Mouse (Mus musculus) heart, adult 18-20 months (tissue): Measurements from ENCODE around the gene Adarb2. TPM values are rescaled to one million over a fixed set of nuclear protein-coding genes. Genes with fewer than 3 reads are reported as not detected.

Source experiments
- DNase-seq, 2 experiments: peaks; one replicate each; pipeline ENCODE4 v3.0.0; 2021 to 2022; ENCODE audit warnings: mixed read lengths in 1 of 2
- total RNA-seq, 2 experiments: library from RNA; stranded (reverse); gene quantifications; 2 replicates each; pipeline ENCODE4 v1.2.3; 2021

Adarb2 gene
- total RNA-seq, 2 experiments from 2014 or later, result not detected

DNA sequence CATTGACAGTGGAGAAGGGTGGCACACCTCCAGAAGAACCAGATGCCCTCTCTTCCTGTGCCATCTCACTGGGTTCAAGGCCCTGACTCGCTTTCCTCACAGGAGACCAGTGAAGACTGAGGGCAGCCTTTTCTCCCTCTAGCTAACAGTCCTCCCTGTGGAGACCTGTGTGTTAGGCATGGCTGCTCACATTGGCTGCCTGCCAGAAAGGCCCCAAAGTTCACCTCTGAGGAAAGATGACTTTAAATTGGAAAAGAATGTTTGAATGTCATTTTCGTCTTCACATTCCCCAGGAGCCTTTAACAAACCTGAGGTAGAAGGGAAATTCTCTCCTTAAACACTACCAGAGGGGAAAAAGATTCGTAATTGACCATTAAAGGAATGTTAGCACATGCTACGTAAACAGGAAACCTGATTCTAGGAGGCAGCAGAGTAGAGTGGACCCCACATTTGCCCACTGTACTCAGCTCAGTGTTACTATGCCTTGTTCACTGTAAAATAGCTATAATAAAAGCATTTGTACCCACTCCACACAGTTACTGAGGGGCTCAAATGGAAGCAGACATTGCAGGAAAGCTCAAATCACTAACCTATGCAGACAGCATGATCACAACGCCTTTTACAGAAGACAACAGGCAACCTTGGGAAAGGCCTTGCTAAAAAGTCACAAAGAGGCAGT, 285.2 kb downstream of the Adarb2 start:
- DNase-seq, result no peak

DNA sequence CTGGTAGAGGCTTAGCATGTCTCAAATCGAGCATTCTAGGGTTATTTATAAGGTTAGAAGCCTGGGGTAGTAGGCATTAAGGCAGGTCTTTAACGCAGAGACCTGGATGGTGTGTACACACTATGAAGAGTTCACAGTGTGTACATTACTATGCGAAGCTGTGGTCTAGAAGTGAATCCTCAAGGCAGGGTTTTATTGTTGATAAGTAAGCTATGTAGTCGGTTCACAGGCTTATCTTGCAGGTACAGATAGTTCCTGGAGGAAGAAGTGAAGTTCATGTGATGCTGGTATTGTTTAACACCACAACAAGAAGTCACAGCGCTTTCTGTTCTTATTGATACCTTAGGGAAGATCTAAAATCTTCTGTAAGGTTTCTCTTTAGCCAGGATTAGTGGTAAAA, 290.7 kb downstream of the Adarb2 start:
- no peak for DNase-seq

DNA sequence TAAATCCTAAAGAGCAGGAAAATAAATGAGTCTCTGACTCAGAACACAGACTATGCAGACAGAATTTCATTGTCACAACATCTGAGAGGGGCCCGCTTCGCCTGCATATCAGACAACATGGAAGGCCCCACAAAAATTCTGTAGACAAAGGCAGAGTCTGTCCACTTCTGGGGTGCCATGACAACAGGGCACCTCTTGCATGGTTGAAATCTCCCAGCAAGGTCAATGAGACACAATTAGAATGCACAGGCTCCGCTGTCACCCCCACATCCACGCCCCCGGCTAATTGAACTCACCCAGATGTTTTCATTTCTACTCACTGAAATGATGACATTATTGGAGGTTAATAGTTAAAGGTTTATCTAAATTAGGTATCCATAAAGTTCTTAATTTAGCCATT, 296.9 kb downstream of the Adarb2 start:
- DNase-seq, result no peak

DNA sequence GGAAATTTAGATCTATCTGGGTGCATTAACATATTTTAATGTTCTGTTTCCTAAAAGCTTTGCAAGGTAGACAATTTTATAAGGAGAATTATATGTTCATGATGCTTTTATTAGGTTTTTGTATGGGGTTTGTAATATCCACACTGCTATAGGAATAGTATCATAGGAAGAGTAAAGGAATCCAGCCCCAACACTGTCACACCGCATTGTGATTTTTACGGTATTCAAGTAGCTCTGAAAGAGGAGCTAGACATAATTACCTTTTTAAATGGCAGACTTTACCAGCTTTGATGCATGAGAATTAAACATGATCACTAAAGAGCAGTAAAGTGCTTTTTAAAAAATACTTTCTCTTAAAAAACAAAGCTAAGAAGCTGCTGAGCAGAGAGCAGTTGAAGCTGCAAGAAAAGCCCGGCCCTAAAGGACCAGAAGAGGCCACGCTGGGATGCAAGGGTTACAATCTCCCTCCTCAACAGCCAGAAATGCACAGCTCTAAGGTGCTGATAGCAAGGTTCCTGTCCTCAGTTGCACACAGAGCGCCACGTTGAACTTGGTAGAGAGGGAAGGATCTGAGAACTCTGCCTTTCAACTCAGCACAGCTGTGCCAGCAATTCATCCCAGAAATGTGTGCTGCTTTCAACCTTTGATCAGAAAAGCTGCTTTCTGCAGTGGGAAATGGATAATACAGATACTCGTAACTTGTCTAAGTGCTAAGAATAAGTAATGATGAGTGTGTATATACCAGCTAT, 308.6 kb downstream of the Adarb2 start:
- DNase-seq, result no peak

DNA sequence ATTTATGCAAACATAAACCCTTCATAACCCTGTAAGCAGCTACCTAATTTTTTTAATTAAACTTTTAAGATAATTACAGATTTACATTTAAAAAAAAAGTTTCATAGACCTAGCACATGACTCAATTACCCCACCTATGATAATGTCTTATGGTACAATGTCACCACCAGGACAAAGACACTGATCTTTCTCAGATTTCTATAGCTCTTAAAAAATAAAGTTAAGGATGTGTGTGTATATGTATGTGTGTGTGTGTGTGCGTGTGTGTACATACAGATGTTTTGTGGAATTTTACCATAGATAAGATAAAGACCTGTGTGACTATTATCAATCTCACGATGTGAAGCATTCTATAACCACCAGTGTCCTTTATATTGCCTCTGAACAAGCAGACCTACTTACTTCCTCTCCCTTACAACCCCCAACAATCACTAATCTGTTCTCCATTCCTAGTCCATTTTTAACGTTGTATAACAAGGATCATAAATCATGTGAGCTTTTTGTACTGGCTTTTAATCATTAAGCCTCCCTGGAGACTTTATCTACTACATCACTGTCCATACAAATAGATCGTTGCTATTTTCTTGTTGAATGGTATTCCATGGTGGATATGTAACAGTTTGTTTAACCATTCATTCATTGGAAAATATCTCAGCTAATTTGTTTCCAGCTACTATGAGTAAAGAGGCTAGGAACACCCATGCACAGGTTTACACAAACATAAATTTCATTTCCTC, 313.5 kb downstream of the Adarb2 start:
- no peak for DNase-seq

DNA sequence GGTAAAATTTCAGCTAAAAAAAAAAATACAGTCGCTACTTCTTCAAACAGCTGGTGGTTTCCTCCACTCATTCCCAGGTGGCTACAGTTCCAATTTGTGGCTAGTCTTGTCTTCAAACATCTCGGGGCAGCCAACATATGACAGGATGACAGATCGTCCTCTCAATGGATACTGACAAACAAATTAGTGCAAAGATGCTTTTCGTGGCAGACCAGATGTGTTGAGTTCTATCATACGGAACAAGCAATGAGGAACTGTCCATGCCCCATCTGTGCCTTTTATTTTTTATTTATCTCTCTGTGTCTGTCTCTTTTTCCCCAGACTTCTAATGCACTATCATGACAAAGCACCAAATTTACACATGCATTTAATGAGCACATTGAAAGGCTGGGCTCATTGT, 316.5 kb downstream of the Adarb2 start:
- DNase-seq, result no peak

DNA sequence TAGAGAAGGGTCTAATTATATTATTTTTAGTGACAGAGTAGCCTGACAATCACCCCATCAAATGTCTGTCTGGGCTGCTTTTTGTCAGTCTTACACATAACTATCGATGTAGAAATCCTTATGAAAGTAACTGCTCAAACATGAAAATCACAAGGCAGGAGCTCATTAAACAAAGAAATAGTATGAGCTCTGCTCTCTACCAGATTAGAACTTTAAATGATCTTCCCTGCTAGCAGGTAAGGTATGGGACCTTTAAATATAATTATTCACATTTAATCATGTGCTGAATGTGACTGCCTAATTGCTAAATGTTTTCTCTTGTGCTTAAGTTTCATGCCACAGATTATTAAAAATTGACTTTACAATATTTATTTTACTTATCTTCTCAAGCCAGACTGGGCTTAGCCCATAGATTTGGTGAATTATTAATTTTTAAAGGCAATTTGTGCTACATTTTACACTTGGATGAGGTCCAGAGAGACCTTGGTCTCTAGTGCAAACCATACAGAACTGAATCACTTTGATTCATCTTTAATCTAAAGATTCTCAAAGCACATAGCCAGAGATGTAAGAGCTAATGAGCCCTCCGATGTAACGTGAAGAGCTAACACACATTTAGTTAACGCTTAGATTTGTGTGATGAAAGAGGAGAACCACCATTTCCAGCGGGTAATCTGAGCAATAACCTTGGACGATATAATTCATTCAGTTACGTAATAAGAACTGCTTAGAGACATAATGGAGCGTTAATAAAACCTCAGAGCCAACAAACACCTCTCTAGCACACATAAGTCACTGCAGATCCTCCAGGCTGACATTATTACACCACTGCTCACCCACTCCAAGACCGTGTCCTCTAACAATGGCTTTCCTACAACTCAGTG, 323.3 kb downstream of the Adarb2 start:
- no peak for DNase-seq

DNA sequence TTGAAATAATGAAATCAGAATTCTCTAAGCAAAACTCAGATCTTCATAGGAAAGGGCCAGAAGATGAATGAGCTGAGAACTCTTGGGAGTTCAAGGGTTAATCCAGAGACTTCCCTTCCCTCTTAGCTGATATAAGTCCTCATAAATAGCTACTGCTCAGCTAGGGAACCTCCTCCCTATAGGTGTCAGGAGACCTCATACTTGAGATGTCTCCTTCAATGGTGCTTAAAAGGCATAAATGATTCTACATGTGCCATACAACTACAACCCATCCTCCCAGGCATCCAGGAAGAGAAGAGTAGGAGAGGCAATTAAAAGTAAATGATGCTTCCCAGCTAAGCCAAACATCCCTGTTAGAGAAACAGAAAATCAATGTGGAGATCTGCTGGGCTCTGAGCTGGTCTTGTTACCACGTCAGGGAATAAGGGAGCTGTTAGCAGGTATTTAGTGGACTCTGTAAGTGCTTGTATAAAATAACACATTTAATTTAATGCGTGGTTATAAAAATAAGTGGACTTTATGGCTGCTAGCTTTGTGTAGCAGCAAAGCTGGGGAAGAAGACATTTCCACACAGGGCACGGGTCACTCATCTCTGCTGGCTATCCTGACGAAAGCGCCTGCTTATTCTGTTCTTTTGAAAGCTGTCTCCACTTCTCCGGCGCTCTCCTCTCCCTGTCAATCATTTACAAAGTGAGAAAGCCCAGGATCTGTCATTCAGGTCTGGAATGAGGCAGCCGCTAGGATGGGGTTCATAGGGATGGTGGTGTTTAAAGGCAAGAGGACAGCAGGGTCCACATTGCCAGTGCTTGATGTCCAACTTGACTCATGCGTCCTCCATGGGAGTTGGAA, 331.8 kb downstream of the Adarb2 start:
- no peak for DNase-seq

DNA sequence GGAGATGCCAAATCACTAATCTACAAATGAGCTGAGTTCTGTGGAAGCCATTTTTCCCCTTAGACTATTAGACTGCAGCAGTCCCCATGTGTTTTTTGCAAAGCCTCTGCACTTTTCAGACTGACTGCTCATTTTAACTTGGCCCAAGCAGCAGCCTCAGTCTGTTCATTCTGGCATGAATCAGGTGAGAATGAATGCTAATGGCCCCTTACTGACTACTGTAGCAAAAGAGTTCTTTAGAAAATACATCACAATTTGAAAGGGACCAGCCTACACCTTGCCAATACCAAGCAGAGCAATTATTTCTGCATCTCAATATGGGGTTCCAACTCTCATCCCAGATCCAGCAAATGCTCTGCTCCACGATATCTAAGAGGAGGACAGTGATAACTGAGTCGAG, 335.8 kb downstream of the Adarb2 start:
- DNase-seq, result no peak

DNA sequence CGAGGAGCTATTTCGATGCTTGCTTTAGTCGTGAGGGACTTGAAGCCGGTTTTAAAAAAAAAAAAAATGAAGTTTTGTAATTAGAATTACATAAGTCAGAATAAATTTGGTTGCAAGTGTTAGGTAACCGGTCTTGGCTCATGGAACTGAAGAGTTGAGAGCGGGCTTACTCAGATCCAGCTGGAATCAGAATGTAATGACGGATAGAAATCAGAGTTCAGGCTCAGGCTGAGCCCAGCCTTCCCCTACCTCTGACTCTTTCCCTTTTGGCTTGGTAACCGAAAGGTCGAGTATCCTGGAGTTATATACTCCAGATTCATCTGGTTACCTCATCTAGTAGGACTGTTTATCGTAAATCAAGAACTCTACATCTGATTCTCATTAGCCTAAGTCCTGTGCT, 336.2 kb downstream of the Adarb2 start:
- DNase-seq, result no peak

DNA sequence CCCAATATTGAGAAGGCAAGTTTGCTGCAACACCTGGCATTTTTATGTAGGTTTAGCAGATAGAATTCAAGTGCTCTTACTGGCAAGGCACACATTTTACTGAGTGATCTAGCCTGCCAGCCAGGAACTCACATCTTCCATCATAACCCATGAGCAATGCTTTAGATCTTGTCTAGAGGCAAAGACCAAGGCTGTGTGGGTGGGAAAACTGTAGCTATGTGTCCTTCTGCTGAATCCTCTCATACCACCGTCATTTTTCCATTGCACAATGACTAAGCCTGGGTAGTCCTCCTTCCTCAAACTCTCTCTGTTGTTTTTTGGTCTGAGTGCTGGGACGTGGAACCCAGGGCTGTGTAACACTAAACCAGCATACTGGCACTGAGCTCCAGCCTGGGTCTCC, 340.0 kb downstream of the Adarb2 start:
- no peak for DNase-seq

DNA sequence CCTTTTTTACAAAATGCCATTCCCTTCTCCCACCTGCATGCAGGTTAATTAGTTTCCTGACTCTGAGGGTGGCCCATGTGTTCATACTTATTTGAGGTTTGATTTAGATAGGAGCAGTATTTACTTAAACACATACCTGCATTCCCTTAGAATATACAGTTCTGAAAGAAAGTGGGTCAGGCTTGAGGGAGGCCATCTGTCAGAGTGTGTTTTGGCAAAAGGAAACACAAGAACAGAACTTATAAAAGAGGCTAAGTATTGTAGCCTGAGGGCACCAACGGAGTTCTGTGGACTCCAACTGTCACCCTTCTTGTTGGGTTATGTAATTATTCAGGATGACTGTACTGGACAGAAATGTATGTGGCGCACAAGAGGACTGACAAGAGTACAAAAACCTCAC, 349.6 kb downstream of the Adarb2 start:
- DNase-seq, result no peak

DNA sequence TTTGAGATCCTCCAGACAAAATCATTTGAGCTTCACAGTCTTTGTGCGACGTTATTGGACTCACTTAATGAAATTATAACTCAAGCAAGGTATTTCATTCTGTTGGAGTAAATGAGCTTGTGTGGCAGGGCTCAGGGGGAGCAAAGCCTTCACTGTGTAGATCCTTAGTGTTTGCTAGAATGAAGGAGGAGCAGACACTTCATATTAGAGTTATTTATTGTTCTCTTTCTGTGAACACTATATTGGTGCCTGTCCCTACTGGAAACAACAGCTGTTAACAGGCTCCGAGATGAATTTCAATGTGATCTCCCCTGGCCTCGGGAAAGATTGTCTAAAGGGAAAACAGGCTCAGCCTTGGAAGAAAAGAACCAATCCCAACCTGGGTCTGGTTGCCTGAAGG, 355.1 kb downstream of the Adarb2 start:
- DNase-seq, result no peak

DNA sequence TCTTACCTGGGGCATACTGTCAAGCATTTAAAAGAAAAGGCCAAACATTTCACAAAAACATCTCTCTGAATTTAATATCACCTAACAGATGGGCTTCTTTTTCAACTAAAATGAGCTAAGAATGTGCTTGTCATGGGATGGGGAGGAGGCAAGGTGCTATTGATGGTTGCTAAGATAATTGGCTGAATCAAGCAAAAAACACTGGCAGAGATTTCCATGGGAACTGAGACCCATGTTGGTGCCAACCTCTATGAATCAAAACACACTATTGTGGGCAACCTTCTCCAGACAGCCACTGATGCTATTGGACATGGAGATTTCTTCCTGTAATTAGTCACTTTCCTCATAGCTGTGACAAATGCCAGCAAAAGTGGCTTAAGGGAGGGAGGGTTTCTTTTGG, 357.8 kb downstream of the Adarb2 start:
- no peak for DNase-seq

DNA sequence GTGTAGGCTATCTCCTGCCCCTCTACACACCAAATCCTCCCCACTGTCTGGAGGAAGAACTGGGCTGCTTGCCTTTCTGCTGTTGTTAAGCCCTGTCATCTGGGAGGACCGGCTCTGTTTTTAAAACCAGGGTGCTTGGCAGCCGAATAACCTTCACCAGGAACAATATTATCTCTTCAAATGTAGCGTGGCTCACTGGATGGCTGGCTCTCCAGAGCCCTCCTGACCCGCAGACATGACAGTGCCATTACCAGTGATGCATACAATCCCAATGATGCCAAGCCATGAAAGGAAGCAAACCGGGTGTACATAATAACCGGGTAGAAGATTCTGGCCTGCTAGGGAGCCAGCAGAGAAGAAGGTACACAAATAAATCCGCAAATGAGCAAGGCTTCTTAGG, 360.5 kb downstream of the Adarb2 start:
- DNase-seq, result no peak

DNA sequence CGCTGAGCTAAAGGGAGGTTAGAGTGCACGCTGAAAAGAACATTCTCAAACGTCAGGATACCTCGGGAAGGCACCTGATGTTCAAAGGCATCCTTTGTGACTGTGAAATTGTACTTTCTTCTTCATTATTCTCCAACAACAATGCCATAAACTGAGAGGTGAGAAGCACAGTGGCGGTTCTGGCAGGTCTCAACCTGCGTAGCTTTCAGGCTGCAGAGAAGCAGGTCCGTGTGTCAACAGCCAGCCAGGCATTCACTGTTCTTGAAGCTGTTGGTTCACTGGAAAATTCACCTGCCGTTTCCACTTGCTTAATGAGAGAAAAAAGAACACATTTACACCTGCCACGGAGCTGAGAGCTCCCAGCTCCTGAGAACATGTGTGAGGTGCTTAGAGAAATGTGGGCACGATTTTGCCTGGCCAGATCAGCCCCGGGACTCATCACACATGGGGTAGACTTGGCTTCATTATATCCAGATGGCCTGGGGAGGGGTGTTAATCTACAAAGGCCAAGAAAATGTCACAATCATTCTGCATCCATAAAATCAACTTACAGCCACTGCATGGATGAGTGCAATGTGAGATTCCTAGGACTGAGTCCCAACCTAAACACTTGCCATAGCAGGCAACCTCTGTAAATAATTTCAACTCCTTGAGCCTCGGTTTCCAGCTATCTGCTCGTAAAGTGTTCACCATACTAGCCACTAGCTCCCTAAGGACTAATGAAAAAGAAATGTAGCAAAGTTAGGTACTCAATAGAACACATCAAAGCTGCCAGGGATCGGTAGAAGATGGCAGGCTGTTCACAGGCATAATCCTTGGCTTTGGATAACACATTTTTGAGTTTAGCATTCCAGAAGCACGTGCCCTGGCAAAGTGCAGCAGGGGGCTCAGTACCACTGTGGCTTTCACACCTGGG, 364.7 kb downstream of the Adarb2 start:
- DNase-seq, result no peak

DNA sequence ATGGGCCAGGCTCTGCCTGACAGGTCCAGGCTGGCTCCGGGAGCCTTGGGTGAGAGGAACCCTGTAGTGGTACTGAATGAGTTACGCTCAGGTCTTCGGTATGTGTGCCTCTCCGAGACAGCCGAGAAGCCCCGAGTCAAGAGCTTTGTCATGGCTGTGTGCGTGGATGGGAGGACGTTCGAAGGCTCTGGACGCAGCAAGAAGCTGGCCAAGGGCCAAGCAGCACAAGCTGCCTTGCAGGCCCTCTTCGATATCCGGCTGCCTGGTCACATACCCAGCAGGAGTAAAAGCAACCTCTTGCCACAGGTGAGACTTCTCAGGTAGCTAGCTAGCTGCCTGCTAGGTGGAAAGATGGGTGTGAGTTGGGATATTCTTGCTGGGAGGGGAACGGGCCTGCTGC, 367.6 kb downstream of the Adarb2 start:
- no peak for DNase-seq

DNA sequence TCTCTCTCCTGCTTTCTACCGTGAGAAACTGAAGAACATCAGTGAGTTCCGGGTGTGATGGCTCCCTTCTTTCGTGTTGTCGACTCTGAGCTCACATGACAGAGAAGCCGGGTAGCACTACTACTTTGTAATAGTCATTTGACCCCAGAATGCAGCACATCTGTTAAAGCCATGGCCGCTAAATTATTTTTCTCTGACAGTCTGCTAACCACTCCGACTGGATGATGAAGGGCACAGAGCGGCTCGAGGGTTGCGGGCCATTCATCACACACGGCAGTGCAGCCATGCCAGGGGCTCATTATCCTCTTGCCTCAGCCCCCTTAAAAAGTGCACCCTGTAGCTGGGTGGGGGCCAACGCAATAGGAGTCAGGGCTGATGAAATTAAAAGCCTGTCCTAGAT, 371.2 kb downstream of the Adarb2 start:
- no peak for DNase-seq

DNA sequence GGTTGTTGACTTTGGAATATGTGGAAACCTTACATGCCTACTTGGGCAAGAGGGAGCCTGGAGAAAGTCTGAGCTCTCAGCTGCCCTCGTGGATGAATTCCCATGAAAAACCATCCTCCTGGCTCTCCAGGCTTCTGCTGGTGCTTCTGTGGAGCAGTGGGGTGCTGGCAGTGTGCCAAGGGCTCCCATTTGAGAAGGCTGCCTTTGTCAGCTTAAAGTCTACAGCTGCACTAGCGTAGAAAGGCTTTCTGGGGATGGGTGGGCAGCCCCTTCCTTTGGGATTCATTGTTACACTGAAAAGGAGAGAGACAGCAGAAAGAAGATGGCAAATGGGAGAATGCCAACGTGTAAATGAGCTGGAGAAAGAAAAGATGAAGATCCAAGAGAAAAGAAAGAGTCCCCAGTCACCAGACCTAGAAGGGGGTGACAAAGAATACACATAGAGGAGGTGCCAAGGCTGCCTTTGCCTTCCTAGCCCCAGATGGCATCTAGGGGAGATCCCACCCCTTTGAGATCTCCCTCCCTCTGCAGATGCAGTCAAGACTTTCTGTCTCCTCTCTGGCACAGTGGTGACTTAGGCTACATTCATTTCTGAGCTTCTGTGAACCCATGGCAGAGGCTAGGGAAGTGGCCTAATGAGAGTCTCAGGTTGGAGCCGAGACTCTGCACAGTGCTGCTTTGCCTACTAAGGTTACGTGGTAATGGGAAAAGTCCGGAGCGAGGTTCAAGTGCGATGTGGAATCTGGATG, 381.8 kb downstream of the Adarb2 start:
- DNase-seq, result no peak

DNA sequence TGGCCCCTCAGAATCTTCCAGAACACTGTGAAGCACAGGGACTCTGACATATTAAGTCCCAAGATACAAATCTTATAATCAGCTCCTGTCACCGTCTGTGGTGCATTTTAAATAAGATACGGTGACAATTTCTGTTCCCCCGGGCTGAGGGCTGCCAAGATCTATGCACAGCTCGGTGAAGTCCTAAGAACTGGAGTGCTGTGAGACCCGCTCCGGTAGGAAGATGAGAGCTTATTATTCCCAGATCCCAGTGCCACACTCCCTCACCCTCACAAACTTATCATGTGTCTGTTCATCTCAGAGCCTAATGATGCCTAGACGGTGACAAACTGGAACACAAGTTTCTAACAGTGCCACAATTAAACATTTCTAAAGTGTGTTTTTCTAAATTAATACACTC, 384.8 kb downstream of the Adarb2 start:
- DNase-seq, result no peak
